Mouse (Mus musculus) kidney, postnatal 4 days (tissue): ENCODE measurements around the gene Fcor.

Experiments used
- DNase-seq, 2 experiments: peaks; one replicate each; pipeline ENCODE4 v3.0.0; 2021; ENCODE audit warnings: mixed read lengths in 2 of 2

The Fcor gene

GRCm38 (mm10) chr8:3670388-3670787, 1.8 kb downstream of the Fcor start:
- no peak for DNase-seq

DNA sequence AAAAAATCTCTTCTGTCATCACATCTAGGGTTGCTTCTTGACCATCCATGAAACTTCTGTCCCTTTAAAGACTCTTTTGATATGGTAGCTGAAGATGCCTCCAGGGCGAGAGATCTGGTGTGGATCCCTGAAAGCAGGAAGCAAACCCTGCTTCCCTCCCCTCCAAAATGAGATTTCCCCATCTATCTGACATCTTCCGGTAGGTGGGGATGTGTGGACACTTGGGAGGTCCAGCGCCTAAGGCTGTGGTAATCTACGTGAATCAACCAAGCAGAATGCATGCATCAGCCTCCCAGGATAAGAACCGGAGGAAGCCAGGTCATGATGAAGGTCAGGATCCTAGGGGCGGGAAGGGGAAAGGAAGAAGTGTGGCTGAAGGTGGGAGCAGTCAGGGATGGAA, 6.7 kb downstream of the Fcor start, which contains the start of gene Mcemp1:
Gene Mcemp1 (plus strand): TSS at position 248 of the 400 bp plus-strand sequence.
- no peak for DNase-seq

DNA sequence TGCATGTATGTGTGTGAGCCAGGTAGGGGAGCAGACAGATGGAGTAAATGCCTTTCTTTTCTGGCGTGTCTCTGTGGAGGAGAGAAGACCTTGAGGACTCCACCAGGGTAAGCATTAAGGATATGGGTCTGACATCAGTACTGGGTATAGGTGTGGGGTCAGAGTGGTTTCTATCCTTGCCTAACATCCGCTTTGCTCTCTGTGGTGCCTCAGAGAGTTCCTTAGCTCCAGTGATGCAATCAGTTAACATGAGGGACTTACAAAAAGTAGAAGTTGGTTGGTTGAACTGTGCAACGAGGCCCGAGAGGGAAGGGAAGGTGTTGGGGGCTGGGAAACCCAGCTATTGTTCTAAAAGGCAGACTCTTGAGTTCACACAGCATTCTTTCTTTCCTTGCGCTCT, 7.8 kb downstream of the Fcor start:
- no peak for DNase-seq

- no peak for DNase-seq
Observed at GRCm38 (mm10) chr8:3660889-3661288, 11.3 kb downstream of the Fcor start.

DNA sequence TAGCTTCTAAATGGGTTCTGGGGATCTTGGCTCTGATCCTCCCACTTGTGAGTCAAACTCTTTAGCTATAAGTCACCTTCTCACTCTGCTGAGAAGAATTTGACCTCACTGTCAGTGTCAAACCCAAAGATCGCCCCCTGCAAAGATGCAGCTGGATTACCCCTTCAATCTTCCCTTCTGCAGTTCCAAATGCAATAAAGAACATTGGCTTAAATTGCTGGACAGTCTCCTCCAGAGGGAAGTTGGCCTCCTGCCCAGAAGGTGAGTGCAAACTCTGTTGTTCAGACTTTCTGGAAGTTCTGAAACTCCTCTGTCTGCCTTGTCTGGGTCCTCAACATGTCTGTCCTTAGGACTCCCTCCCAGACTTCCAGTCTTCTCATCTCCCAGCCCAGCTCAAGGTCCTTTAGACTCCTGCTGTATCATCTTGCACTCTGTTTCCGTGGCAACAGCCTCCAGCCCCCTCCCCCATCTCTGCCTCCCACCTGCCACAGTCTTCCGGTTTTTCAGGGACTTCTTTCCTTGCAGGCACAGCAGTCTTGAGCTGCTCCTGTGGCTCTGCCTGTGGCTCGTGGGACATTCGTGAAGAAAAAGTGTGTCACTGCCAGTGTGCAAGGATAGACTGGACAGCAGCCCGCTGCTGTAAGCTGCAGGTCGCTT, 15.3 kb downstream of the Fcor start:
- DNase-seq = peak in 1 of 2 experiments; percentile 18

GRCm38 (mm10) chr8:3655526-3655925, 16.6 kb downstream of the Fcor start, which contains the start of gene Retn:
Gene Retn, plus strand, starts transcription at chr8:3655770.
- no peak for DNase-seq

DNA sequence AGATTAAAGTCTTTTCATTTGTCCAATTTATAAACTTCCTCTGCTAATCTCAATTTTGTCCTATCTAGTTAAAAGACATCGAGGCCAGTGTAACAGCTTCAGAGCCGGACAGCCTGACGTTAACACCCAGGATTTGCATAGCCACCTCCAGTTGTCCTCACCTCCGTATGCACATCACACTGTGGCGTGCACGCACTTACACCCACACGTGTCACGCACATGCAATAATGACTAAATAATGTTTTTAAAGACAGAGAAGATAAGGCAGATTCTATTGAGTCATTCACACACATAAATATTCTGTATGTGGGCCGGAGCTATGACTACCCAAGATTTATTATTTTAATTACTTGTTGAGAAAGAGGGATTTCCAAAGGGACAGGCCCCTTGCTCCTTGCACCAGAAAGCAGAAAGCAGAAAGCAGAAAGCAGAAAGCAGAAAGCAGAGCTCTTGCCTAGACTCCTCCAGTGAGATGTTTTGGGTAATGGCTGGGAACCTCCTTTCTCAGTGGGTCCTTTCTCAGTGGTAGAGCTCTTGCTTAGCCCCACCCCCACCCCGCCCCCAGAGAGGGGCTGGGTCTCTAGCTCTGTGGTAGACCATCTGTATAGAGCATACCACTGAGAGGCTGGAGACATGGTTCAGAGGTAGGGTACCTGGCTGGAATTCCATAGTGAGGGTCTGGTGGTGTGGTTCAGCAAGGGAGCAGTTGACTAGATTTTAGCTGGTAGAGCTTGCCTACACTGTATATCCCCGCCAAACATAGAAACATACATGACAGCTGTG, 17.2 kb downstream of the Fcor start:
- no peak for DNase-seq

DNA sequence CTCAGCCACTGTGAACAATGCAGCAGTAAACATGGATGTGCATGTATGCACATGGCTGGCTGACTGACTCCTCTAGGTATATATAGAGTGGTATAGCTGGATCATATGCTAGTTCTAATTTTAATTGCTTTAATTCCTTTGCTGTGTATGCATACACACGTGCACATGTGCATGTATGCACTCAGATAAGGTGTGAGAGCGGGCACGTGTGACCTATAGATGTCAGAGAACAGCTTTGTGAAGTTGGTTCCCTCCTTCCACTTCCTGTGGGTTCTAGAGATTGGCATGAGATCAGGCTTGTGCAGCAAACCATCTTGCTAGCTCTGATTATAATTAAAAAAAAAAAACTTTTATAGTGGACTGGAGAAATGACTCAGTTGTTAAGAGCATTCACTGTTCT, 19.3 kb downstream of the Fcor start:
- DNase-seq = no peak

GRCm38 (mm10) chr8:3648990-3649389, 23.2 kb downstream of the Fcor start:
- DNase-seq = no peak

GRCm38 (mm10) chr8:3648268-3648667, 23.9 kb downstream of the Fcor start:
- DNase-seq = no peak

GRCm38 (mm10) chr8:3647561-3647960, 24.6 kb downstream of the Fcor start:
- DNase-seq = no peak

GRCm38 (mm10) chr8:3646824-3647531, 25.2 kb downstream of the Fcor start:
- DNase-seq = no peak

GRCm38 (mm10) chr8:3645804-3646203, 26.4 kb downstream of the Fcor start:
- DNase-seq = peak; percentile 61 to 76

DNA sequence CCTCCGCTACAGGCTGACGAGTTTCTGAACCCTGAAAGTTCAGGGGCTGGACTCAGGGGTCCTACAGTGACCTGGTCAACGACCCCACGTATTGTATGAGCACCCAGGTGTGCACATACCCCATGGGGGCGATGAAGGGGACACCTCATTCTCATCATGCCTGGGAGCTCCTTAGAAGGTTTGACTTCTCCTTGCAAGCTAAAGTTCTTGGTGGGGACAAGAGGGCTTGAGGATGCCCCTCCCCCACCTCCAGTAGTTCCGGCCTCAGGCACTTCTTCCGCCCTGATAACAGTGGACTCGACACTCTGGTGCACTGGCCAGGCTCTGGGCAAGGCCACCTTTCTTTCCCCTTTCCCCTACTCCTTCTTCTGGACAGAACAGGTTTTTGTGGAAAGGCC, 40.7 kb downstream of the Fcor start:
- DNase-seq = peak; percentile 42 to 61

- peak; percentile 83 to 90 for DNase-seq
Observed at GRCm38 (mm10) chr8:3630647-3631477, 41.3 kb downstream of the Fcor start, which contains the start of gene Stxbp2. Gene Stxbp2, plus strand, starts transcription at chr8:3630955.

DNA sequence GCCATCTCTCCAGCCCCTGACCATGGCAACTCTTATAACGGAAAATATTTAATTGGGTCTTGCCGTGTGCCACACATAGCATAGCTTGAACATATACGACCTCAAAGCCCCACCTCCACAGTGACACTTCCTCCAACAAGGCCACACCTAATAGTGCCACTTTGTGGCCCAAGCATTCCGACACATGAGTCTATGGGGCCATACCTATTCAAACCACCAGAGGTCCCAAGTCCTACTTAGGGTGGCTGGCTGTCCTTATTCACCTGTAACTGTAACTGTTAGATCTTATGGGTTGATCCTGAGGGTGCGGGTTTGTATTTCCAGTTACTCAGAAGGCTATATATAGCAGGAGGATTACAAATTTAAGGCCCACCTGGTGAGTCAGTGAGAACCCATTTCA, 44.1 kb downstream of the Fcor start:
- peak; percentile 44 to 56 for DNase-seq

- DNase-seq = no peak
Observed at GRCm38 (mm10) chr8:3626971-3627370, 45.2 kb downstream of the Fcor start.

DNA sequence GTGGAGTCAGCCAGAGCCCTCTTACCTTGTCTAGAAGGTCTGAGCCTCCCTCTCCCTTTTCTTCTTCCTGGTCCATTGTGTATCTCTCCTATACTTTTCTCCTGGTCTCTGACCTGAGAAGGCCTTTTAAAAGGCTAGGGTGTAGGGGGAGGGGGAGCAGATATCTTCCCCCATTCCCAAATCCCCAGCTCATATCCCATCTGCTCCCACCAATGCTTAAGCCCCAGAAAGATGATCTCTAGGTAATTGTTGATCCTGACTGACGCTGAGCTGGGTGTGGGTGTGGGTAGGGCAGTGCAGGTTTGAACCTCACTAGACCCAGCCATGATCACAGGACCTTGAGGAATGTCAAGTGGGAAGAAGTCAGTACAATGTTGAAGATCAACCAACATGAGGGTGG, 46.7 kb downstream of the Fcor start, which contains the start of gene Pcp2:
Gene Pcp2 (minus strand): TSS at position 101 of the 400 bp plus-strand sequence.
- DNase-seq = no peak

DNA sequence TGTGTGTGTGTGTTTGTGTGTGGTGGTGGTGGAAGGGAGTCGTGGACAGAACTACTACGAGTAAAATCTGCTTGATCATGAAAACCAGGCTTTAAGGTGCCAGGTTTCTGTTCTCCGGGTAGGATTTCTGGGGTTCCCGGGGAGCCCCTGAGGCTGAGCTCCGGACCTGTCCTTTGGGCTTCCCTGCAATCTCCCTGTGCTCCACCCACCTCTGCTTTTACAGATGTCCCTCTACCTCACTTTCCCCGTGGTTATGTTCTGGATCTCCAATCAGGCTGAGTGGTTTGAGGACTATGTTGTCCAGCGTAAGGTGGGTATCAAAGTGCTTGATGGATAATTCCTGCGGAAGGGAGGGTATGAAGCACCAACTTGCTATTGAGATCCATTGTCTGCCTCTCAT, 50.0 kb downstream of the Fcor start:
- DNase-seq = no peak

DNA sequence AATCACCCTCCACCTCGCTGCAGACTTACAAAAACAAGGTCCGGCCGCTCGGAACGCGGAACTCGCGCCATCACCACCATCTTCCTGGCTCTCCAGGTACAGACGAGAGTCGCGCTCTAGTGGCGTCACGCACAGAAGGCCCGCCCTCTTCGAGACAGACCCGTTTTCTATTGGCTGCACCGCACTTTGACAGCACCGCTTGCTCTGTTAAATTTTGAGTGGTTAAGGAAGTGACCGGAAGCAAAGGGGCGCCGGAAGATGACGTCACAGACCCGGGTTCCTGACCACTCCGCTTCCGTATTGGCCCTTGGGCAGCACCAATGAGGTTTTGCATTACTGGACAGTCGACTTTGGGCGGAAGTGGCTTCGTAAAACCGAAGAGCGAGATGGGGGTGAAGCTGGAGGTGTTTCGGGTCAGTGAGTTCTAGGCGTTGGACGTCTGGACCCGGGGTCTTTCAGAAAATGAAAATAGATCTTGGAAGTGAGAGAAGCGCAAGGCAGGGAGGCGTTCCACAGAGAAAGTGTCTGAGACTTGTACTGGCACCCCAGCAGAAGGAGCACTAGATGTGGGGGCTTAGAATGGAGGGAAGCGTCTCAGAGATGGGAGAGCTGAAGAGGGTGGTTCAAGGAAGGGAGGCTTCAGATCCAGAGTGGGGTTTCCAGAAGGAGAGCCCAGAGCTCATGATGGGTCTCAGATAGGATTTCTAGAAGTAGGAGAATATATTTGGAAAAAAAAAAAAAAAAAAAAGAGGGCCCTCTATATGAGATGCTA, 50.8 kb downstream of the Fcor start, which contains the start of the genes Xab2 and Pet100:
Gene Xab2 (minus strand): TSS at position 118 of the 772 bp plus-strand sequence.
Gene Pet100 (plus strand): TSS at position 350 of the 772 bp plus-strand sequence.
- peak; percentile 99 for DNase-seq
